Mouse (Mus musculus) kidney, postnatal 0 days (tissue): Measurements from ENCODE around the gene Rasal3. TPM values are rescaled to one million over a fixed set of nuclear protein-coding genes. Genes with fewer than 3 reads are reported as not detected.

Experiments used
- ATAC-seq: fragments of 200-750 bp; cut with Nextera tagmentation; replicated peaks from 2 replicates; pipeline ENCODE4 v1.8.0; 2017; ENCODE audit warnings: low read depth, moderate number of reproducible peaks, moderate TSS enrichment, moderate library complexity; ENCODE audit not compliant: low FRiP score
- DNase-seq: peaks from one replicate; pipeline ENCODE4 v3.0.0-alpha.2; 2016; ENCODE audit warnings: low spot score
- H3K27ac ChIP-seq: fragments of 300-500 bp; sonication (generic); 2 replicates; pipeline ENCODE4 v1.5.1; 2014; ENCODE audit warnings: mild to moderate bottlenecking
- H3K27me3 ChIP-seq: fragments of 300-500 bp; sonication (generic); 2 replicates; pipeline ENCODE4 v1.6.1; 2014; ENCODE audit warnings: low read length, mixed read lengths; ENCODE audit not compliant: insufficient read depth
- H3K36me3 ChIP-seq: fragments of 300-500 bp; sonication (generic); 2 replicates; pipeline ENCODE4 v1.6.1; 2014; ENCODE audit warnings: low read length, mixed read lengths; ENCODE audit not compliant: insufficient read depth
- H3K4me1 ChIP-seq: fragments of 300-500 bp; sonication (generic); replicated peaks from 2 replicates; pipeline ENCODE4 v1.6.1; 2014; ENCODE audit warnings: antibody characterized with exemption, low read length, mixed read lengths; ENCODE audit not compliant: insufficient read depth
- H3K4me2 ChIP-seq: fragments of 300-500 bp; sonication (generic); 2 replicates; pipeline ENCODE4 v1.6.1; 2014; ENCODE audit warnings: mild to moderate bottlenecking, low read length, moderate library complexity, mixed read lengths
- H3K4me3 ChIP-seq: fragments of 300-500 bp; sonication (generic); replicated peaks from 2 replicates; pipeline ENCODE4 v1.5.1; 2014; ENCODE audit warnings: low read depth, low read length
- H3K9ac ChIP-seq: fragments of 300-500 bp; sonication (generic); 2 replicates; pipeline ENCODE4 v1.6.1; 2014; ENCODE audit warnings: low read depth, low read length
- H3K9me3 ChIP-seq: fragments of 300-500 bp; sonication (generic); replicated peaks from 2 replicates; pipeline ENCODE4 v1.6.1; 2016; ENCODE audit warnings: low read length, inconsistent platforms, mixed read lengths
- CTCF ChIP-seq: IDR thresholded peaks from 2 replicates; pipeline ENCODE4 v1.5.1; 2016; ENCODE audit warnings: antibody characterized with exemption, low read depth, mild to moderate bottlenecking, moderate library complexity
- WGBS: fragments of 180-500 bp; shearing (Covaris S2); extraction: QIAGEN DNeasy Blood & Tissue Kit; methylation state at CpG from one replicate; pipeline ENCODE4 v1.1.7; 2014; 5-methylcytosine and 5-hydroxymethylcytosine counted together
- polyA plus RNA-seq: library from polyadenylated mRNA; unstranded; fragments of >200 nt; fragmentation: Nextera tagmentation; extraction: Ambion mirVana; gene quantifications from 2 replicates; pipeline ENCODE4 v1.2.1, GENCODE M21; 2015

The Rasal3 gene
- polyA plus RNA-seq, 1 experiment from 2014 or later: 0.53 TPM

DNA sequence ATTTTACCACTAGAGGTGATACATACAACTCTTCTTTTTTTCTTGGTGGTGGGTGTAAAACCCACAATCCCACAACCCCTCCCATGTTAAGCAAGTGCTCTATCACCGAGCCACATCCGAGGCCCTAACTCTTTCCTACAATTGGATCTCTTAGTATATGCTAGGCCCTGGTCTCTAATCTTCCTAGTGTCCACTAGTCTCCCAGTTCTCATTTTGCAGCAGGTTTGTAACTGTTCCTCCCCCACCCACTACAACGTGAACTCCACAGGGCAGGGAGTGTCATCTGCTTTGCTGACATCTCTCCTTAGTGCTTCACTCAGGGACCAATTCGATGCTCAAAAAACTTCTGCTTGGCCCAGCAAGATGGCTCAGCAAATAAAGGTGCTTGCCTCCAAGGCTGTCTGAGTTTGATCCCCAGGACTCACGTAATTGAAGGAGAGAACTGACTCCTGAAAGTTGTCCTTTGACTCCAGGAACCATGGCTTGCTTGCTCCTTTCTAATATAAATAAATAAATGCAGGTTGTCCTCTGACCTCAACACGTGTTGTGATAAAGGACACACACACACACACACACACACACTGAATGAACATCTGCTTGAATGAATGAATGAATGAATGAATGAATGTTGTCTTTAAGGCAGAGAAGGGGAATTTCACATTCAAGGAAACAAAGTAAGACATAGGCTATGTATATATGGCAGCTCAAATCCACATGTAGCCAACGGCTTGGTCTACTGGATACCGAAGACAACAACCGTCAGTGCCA is 1.2 kb downstream of the Rasal3 start:
- DNase-seq (no peak), ATAC-seq (no peak)
- 80% methylated on average over 9 of the region's 9 CpGs for WGBS
- no peak overlapping the region for H3K4me3 ChIP-seq
- H3K27ac ChIP-seq: no peak overlapping the region
- H3K4me1 ChIP-seq: no peaks in the 10 kb centered on the region
- no peak overlapping the region for H3K4me2 ChIP-seq
- no peak for TF ChIP-seq CTCF
- H3K27me3 ChIP-seq: peaks cover 9% of the 10 kb centered on the region
- H3K9me3 ChIP-seq: no peaks in the 10 kb centered on the region
- H3K9ac ChIP-seq: no peak overlapping the region
- H3K36me3 ChIP-seq: no peaks in the 10 kb centered on the region

DNA sequence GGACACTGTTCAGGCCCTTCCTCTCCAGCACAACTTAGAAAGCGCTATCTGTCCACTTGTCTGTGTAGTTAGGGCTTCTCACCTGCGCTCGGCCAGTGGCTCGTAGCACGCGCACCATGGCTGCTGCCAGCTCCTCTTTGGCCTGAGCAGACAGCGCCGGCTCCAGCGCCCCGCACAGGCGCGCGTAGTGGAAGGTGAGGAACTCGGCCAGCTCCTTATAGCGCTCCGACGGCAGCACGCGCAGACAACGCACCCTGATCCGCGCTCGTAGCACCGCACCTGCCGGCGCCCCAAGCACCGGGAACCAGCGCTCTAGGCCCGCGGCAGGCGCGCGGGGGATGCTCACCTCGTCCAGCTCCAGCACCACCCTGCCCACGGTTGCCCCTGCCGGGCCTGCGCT is 7.1 kb downstream of the Rasal3 start:
- H3K27ac ChIP-seq: no peak overlapping the region
- H3K4me1 ChIP-seq: 0 out of 2 replicates have a peak, but pooled peaks cover 6% of the 10 kb centered on the region
- no peak overlapping the region for H3K9ac ChIP-seq
- no peaks in the 10 kb centered on the region for H3K9me3 ChIP-seq
- ATAC-seq (no peak), DNase-seq (no peak)
- TF ChIP-seq CTCF: no peak
- peak overlapping the region; percentile 24; the same call in 1 of the 2 replicates for H3K4me3 ChIP-seq
- 9% methylated on average over 37 of the region's 37 CpGs for WGBS
- H3K4me2 ChIP-seq: peak overlapping the region; percentile 48
- H3K36me3 ChIP-seq: no peaks in the 10 kb centered on the region
- peaks cover 36% of the 10 kb centered on the region for H3K27me3 ChIP-seq

DNA sequence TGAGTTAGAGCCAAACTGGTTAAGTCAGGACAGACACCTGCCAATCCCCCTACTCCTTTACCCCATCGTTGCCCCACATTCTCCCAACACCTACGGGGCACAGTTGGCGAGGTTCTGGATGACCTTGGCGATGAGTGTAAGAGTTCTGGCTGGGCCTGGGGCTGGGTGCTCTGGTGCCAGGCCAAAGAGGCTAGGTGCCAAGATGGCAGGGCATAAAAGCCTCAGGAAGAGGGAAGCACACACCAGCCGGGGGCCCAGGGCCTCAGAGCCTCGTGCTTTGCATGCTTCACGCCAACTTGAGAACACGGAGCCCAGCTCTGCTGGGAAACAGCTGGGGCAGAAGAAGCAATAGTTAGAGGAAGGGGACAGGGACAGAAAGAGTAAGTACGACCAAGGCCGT is 9.4 kb downstream of the Rasal3 start:
- Histone ChIP-seq H3K36me3 (no peaks in the 10 kb centered on the region), H3K4me2 (no peak overlapping the region), H3K4me3 (no peak overlapping the region), H3K27ac (no peak overlapping the region), H3K9me3 (no peaks in the 10 kb centered on the region), H3K27me3 (peaks cover 36% of the 10 kb centered on the region), H3K9ac (no peak overlapping the region), H3K4me1 (0 out of 2 replicates have a peak, but pooled peaks cover 6% of the 10 kb centered on the region)
- 87% methylated on average over 10 of the region's 10 CpGs for WGBS
- no peak for DNase-seq
- no peak for ATAC-seq
- TF ChIP-seq CTCF: no peak

DNA sequence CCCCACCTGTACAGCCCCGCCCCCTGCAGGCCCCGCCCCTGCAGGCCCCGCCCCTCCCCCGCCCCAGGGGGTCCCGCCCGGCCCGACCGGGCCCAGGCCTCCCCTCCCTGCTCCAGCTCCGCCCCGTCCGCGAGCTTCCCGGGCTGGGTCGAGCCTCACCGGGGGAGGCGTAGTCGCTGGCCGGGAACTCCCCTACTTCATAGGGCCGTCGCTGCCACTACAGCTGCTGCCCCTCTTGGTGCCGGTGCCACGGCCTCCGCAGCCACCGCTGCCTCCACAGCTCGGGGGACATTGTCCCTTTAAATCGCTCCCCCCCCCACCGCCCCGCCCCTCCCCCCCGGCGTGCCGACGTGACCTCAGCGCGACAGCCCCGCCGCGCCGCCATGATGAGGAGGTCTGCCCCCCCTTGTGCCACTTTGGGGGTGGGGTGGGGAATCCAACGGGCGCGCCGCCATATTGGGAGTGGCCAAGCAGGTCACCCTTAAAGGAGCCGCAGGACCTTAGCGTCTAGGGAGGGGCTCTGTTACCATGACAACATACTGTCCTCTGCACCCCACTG is 14.2 kb downstream of the Rasal3 start, which contains the start of gene Wiz:
Gene Wiz, minus strand, starts transcription at position 339 of the 559 bp plus-strand sequence.
- 0 out of 2 replicates have a peak, but pooled peaks cover 9% of the 10 kb centered on the region for H3K27me3 ChIP-seq
- ATAC-seq: peak; percentile 87
- TF ChIP-seq CTCF: no peak

DNA sequence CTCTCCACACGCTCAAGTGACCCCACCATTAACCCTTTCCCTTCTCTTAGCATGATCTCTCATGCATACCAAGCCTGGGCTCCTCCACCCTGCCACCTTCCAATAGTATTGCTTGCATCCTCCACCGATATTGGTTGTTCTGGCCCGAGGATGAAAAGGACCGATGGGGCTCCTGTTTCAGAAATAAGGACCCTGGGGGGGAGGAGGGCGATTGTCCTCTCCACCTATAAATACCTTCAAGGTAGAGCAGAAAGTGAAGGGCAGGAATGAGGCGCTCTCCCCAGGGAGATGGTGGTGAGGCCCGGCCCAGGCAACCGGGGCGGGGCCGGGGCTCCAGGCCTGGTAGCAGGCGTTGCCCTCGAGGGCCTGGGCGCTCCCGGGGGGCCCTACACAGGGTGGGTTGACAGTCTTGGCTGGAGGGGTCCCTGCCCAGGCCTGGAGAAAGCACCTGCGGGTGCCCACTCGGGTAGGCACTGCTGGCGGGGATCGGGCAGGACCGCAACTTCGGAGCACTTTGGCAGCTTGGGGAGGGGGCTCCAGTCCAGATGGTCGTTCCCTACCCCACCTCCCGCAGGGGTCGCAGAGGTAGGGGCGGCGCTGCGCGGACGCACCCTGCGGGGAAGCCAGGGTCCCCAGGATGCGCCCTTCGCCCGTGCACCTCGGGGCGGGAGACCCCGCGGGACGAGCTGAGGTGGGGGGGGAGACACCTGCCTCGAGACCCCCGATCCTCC is 14.8 kb downstream of the Rasal3 start:
- peak overlapping the region; percentile 88 for H3K27ac ChIP-seq
- peak overlapping the region; percentile 100 for H3K4me2 ChIP-seq
- no peaks in the 10 kb centered on the region for H3K9me3 ChIP-seq
- H3K4me3 ChIP-seq: peak overlapping the region; percentile 80
- peaks cover 7% of the 10 kb centered on the region; the same call in 1 of the 2 replicates for H3K4me1 ChIP-seq
- no peak for TF ChIP-seq CTCF
- 0 out of 2 replicates have a peak, but pooled peaks cover 4% of the 10 kb centered on the region for H3K27me3 ChIP-seq
- peak overlapping the region; percentile 87 for H3K9ac ChIP-seq
- ATAC-seq: peak; percentile 63
- peak; percentile 55 for DNase-seq
- H3K36me3 ChIP-seq: 0 out of 2 replicates have a peak, but pooled peaks cover 9% of the 10 kb centered on the region
- under 1% methylated on average over 32 of the region's 39 CpGs for WGBS

More for the DNA sequence above, 14.2 kb downstream of the Rasal3 start, which contains the start of gene Wiz:
- H3K9ac ChIP-seq: peak within 1 kb of the TSS; percentile 87
- DNase-seq: peak; percentile 93
- H3K4me2 ChIP-seq: peak within 1 kb of the TSS; percentile 100
- H3K4me1 ChIP-seq: peaks cover 7% of the 10 kb centered on the region; the same call in 1 of the 2 replicates
- peak within 1 kb of the TSS; percentile 88 for H3K27ac ChIP-seq
- H3K4me3 ChIP-seq: peak within 1 kb of the TSS; percentile 80
- under 1% methylated on average over 26 of the region's 44 CpGs for WGBS
- 0 out of 2 replicates have a peak, but pooled peaks cover 4% of the 10 kb centered on the region for H3K36me3 ChIP-seq
- no peaks in the 10 kb centered on the region for H3K9me3 ChIP-seq

DNA sequence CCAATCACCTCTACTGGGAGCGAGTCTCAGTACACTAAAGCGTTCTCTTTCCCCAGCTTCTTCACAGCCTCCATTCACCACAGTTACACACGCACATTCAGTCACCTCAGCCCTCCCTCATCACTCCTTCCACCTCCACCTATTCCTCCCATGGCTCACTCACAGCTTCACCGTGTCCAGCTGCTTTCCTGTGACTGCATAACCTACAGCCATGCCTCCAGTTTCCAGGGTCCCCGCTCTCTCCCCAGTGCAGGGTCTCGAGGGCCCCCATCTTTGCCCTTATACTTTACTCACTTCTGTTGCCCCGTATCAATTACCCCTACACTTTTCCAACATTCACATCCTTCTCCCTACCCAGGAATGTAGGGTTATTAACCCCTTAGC is 15.4 kb downstream of the Rasal3 start:
- H3K27ac ChIP-seq: peak overlapping the region; percentile 88
- 0 out of 2 replicates have a peak, but pooled peaks cover 4% of the 10 kb centered on the region for H3K27me3 ChIP-seq
- peak overlapping the region; percentile 80 for H3K4me3 ChIP-seq
- no peak for TF ChIP-seq CTCF
- peak overlapping the region; percentile 100 for H3K4me2 ChIP-seq
- peaks cover 7% of the 10 kb centered on the region; the same call in 1 of the 2 replicates for H3K4me1 ChIP-seq
- 18% methylated on average over 7 of the region's 7 CpGs for WGBS
- DNase-seq (no peak), ATAC-seq (0 out of 2 replicates have a peak, but pooled peaks have one; percentile 2)
- 0 out of 2 replicates have a peak, but pooled peaks cover 11% of the 10 kb centered on the region for H3K36me3 ChIP-seq
- H3K9ac ChIP-seq: peak overlapping the region; percentile 87; the same call in 1 of the 2 replicates
- no peaks in the 10 kb centered on the region for H3K9me3 ChIP-seq
